Mouse (Mus musculus) CH12.LX (cell line): ENCODE results near the gene Elof1. TPM values are rescaled to one million over a fixed set of nuclear protein-coding genes. Genes with fewer than 3 reads are reported as not detected.

Source experiments
- DNase-seq: peaks from one replicate; pipeline ENCODE4 v3.0.0-alpha.2; 2013; ENCODE audit errors: extremely low read depth
- H3K27ac ChIP-seq: 2 replicates; pipeline ENCODE4 v1.5.1; 2012; ENCODE audit warnings: low read depth, mild to moderate bottlenecking, control low read depth, moderate library complexity; ENCODE audit not compliant: insufficient read depth
- H3K27me3 ChIP-seq: replicated peaks from 2 replicates; pipeline ENCODE3; 2012; ENCODE audit warnings: inconsistent platforms
- H3K36me3 ChIP-seq, 2 experiments: replicated peaks in 1 of 2; 2 replicates each; pipeline versions ENCODE3 to v1.6.1; 2012; ENCODE audit warnings: inconsistent platforms in 1 of 2, low read length in 1 of 2, mild to moderate bottlenecking in 1 of 2, mixed read lengths in 1 of 2, moderate library complexity in 1 of 2; ENCODE audit not compliant: control insufficient read depth in 1 of 2, insufficient read depth in 1 of 2
- H3K4me1 ChIP-seq, 2 experiments: 2 replicates each; pipeline ENCODE4 v1.6.1; 2012; ENCODE audit warnings: inconsistent platforms in 1 of 2, moderate library complexity in 1 of 2; ENCODE audit not compliant: insufficient read depth in 2 of 2, control insufficient read depth in 1 of 2
- H3K4me2 ChIP-seq: 2 replicates; pipeline ENCODE4 v1.6.1; 2012; ENCODE audit warnings: low read depth, mild to moderate bottlenecking, control low read depth; ENCODE audit not compliant: poor library complexity, insufficient read depth, severe bottlenecking
- H3K4me3 ChIP-seq, 3 experiments: fragments of 150-350 bp in 1 of 3; sonication (generic) in 1 of 3; replicated peaks in 1 of 3; 2 replicates each; pipeline versions ENCODE3 to v1.5.1; 2011 to 2012; ENCODE audit warnings: low read depth in 2 of 3, low read length in 2 of 3, mild to moderate bottlenecking in 2 of 3, moderate library complexity in 2 of 3, control low read depth in 1 of 3, improper control_type of control experiment in 1 of 3, inconsistent platforms in 1 of 3, mixed read lengths in 1 of 3; ENCODE audit not compliant: poor library complexity in 1 of 3
- H3K79me2 ChIP-seq: replicated peaks from 2 replicates; pipeline ENCODE4 v1.6.1; 2012; ENCODE audit warnings: mild to moderate bottlenecking, moderate library complexity; ENCODE audit not compliant: control insufficient read depth, poor library complexity, insufficient read depth, severe bottlenecking; ENCODE audit errors: extremely low read depth
- H3K9ac ChIP-seq: 2 replicates; pipeline ENCODE4 v1.6.1; 2012; ENCODE audit warnings: low read depth, mild to moderate bottlenecking, control low read depth, moderate library complexity; ENCODE audit not compliant: insufficient read depth
- H3K9me3 ChIP-seq: replicated peaks from 2 replicates; pipeline ENCODE3; 2012; ENCODE audit warnings: low read length, inconsistent platforms, mixed read lengths
- BHLHE40 ChIP-seq: IDR thresholded peaks from 2 replicates; pipeline ENCODE4 v1.6.1; 2011; ENCODE audit warnings: mild to moderate bottlenecking, low read depth, low read length, improper control_type of control experiment
- CHD2 ChIP-seq: IDR thresholded peaks from 2 replicates; pipeline ENCODE4 v1.6.1; 2011; ENCODE audit warnings: low read length, improper control_type of control experiment
- CTCF ChIP-seq, 2 experiments: IDR thresholded peaks in 1 of 2; conservative IDR thresholded peaks in 1 of 2; 2 replicates each; pipeline ENCODE4 v1.5.1; 2011 to 2012; ENCODE audit warnings: low read depth in 2 of 2, low read length in 2 of 2, improper control_type of control experiment in 1 of 2, inconsistent platforms in 1 of 2, mild to moderate bottlenecking in 1 of 2, moderate library complexity in 1 of 2
- E2F4 ChIP-seq: IDR thresholded peaks from 2 replicates; pipeline ENCODE4 v1.6.1; 2011; ENCODE audit warnings: low read depth, low read length, improper control_type of control experiment; ENCODE audit not compliant: insufficient replicate concordance
- ELF1 ChIP-seq: IDR thresholded peaks from 2 replicates; pipeline ENCODE4 v1.6.1; 2014; ENCODE audit warnings: low read depth, mild to moderate bottlenecking, inconsistent platforms, low read length, improper control_type of control experiment
- EP300 ChIP-seq: IDR thresholded peaks from 2 replicates; pipeline ENCODE4 v1.6.1; 2011; ENCODE audit warnings: low read length, improper control_type of control experiment
- ETS1 ChIP-seq: conservative IDR thresholded peaks from 2 replicates; pipeline ENCODE4 v1.6.1; 2012; ENCODE audit warnings: low read depth, mild to moderate bottlenecking, inconsistent platforms, low read length, improper control_type of control experiment, moderate library complexity
- GABPA ChIP-seq: IDR thresholded peaks from 2 replicates; pipeline ENCODE4 v1.6.1; 2012; ENCODE audit warnings: low read depth, low read length, improper control_type of control experiment, inconsistent platforms; ENCODE audit not compliant: insufficient replicate concordance
- HCFC1 ChIP-seq: IDR thresholded peaks from 2 replicates; pipeline ENCODE4 v1.6.1; 2012; ENCODE audit warnings: low read depth, mild to moderate bottlenecking, inconsistent platforms, low read length, improper control_type of control experiment
- IRF4 ChIP-seq: IDR thresholded peaks from 2 replicates; pipeline ENCODE4 v1.6.1; 2014; ENCODE audit warnings: low read depth, mild to moderate bottlenecking, inconsistent platforms, low read length, improper control_type of control experiment
- JUN ChIP-seq: IDR thresholded peaks from 2 replicates; pipeline ENCODE4 v1.6.1; 2011; ENCODE audit warnings: low read depth, mild to moderate bottlenecking, low read length, improper control_type of control experiment, moderate library complexity; ENCODE audit not compliant: insufficient read depth
- KAT2A ChIP-seq: IDR thresholded peaks from 2 replicates; pipeline ENCODE4 v1.6.1; 2012; ENCODE audit warnings: low read length, improper control_type of control experiment, inconsistent platforms; ENCODE audit not compliant: insufficient replicate concordance
- MAZ ChIP-seq: IDR thresholded peaks from 2 replicates; pipeline ENCODE4 v1.6.1; 2012; ENCODE audit warnings: low read depth, mild to moderate bottlenecking, inconsistent platforms, low read length, improper control_type of control experiment, moderate library complexity
- MEF2A ChIP-seq: IDR thresholded peaks from 2 replicates; pipeline ENCODE4 v1.6.1; 2014; ENCODE audit warnings: low read depth, mild to moderate bottlenecking, inconsistent platforms, low read length, improper control_type of control experiment, borderline replicate concordance
- MXI1 ChIP-seq: IDR thresholded peaks from 2 replicates; pipeline ENCODE4 v1.6.1; 2011; ENCODE audit warnings: mild to moderate bottlenecking, low read depth, low read length, improper control_type of control experiment
- MYC ChIP-seq: IDR thresholded peaks from 2 replicates; pipeline ENCODE4 v1.6.1; 2011; ENCODE audit warnings: low read depth, mild to moderate bottlenecking, improper control_type of control experiment, low read length
- PAX5 ChIP-seq: IDR thresholded peaks from 2 replicates; pipeline ENCODE4 v1.6.1; 2012; ENCODE audit warnings: low read length, inconsistent platforms, mixed read lengths
- POLR2A ChIP-seq: IDR thresholded peaks from 2 replicates; pipeline ENCODE4 v1.6.1; 2011; ENCODE audit warnings: low read depth, mild to moderate bottlenecking, improper control_type of control experiment, low read length
- RAD21 ChIP-seq: IDR thresholded peaks from 2 replicates; pipeline ENCODE4 v1.6.1; 2011; ENCODE audit warnings: low read depth, mild to moderate bottlenecking, low read length, improper control_type of control experiment, moderate library complexity
- RCOR1 ChIP-seq: conservative IDR thresholded peaks from 2 replicates; pipeline ENCODE4 v1.6.1; 2012; ENCODE audit warnings: low read depth, mild to moderate bottlenecking, inconsistent platforms, low read length, improper control_type of control experiment
- SMC3 ChIP-seq: IDR thresholded peaks from 2 replicates; pipeline ENCODE4 v1.6.1; 2011; ENCODE audit warnings: low read depth, low read length, improper control_type of control experiment
- TBP ChIP-seq: conservative IDR thresholded peaks from 2 replicates; pipeline ENCODE4 v1.6.1; 2011; ENCODE audit warnings: low read depth, low read length, improper control_type of control experiment
- UBTF ChIP-seq: IDR thresholded peaks from 2 replicates; pipeline ENCODE4 v1.6.1; 2012; ENCODE audit warnings: low read depth, mild to moderate bottlenecking, inconsistent platforms, low read length, improper control_type of control experiment, moderate library complexity
- USF2 ChIP-seq: conservative IDR thresholded peaks from 2 replicates; pipeline ENCODE4 v1.6.1; 2011; ENCODE audit warnings: low read depth, low read length, improper control_type of control experiment
- ZC3H11A ChIP-seq: IDR thresholded peaks from 2 replicates; pipeline ENCODE4 v1.6.1; 2012; ENCODE audit warnings: low read depth, mild to moderate bottlenecking, inconsistent platforms, low read length, improper control_type of control experiment
- ZKSCAN1 ChIP-seq: IDR thresholded peaks from 2 replicates; pipeline ENCODE4 v1.6.1; 2012; ENCODE audit warnings: low read depth, inconsistent platforms, low read length, improper control_type of control experiment, borderline replicate concordance
- ZMIZ1 ChIP-seq: IDR thresholded peaks from 2 replicates; pipeline ENCODE4 v1.6.1; 2012; ENCODE audit warnings: low read depth, mild to moderate bottlenecking, inconsistent platforms, low read length, improper control_type of control experiment
- dilution Hi-C: fragments of 300-500 bp; cut with MboI; formaldehyde crosslinking; loops from 2 replicates; pipeline ENCODE4 v1.14.3; 2020; ENCODE audit warnings: low sequenced_read_pairs; ENCODE audit not compliant: extremely low pct_unique_long_range_greater_than_20kb, extremely low pct_ligation_motif_present
- in situ Hi-C: fragments of 300-500 bp; cut with MboI; formaldehyde crosslinking; loops from 3 replicates; pipeline ENCODE4 v1.14.3; 2019; ENCODE audit warnings: low sequenced_read_pairs, low pct_ligation_motif_present, low pct_unique_long_range_greater_than_20kb, mixed read lengths
- polyA plus RNA-seq: library from polyadenylated mRNA; unstranded; fragments of >175 nt; gene quantifications from 2 replicates; pipeline ENCODE4 v1.2.1, GENCODE M21; 2012; ENCODE audit warnings: low read depth; ENCODE audit not compliant: insufficient read length
- total RNA-seq, 2 experiments: library from RNA; depleted of rRNA; stranded (reverse); fragments of 300-350 nt in 1 of 2; fragments of >200 nt in 1 of 2; gene quantifications; 2 replicates each; pipeline ENCODE4 v1.2.3; 2012 to 2014

Gene Elof1
- total and polyA plus RNA-seq, 3 experiments = 96.9 to 142 (median 111) TPM

- H3K9ac ChIP-seq = no peak overlapping the region
- H3K27ac ChIP-seq = no peak overlapping the region
- H3K4me1 ChIP-seq = peaks cover 4 to 18% of the 10 kb centered on the region in 2 experiments
- peaks cover 0 to 8% of the 10 kb centered on the region in 2 experiments for H3K36me3 ChIP-seq
- H3K27me3 ChIP-seq = no peaks in the 10 kb centered on the region
- peak overlapping the region; percentile 37; the same call in 1 of the 2 replicates for H3K4me2 ChIP-seq
- in situ Hi-C loops = loop anchor here (5.0 to 10.0 kb wide), 5 partner anchors 33 to 237 kb away; partner anchors contain the start of genes Gm49318 and Zfp653
- H3K4me3 ChIP-seq = peak overlapping the region in 2 of 3 experiments; percentile 3 to 85
- H3K9me3 ChIP-seq = peaks cover 8% of the 10 kb centered on the region
- peak; percentile 82 for DNase-seq
- TF ChIP-seq ETS1 (no peak), JUN (no peak), CHD2 (0 out of 2 replicates have a peak, but pooled peaks have one; percentile 15), ZC3H11A (peak; percentile 37; the same call in 1 of the 2 replicates), CTCF (conservative IDR thresholded peaks at IDR 0.05 in 1 of 2, IDR thresholded peaks at IDR 0.05 in 1 of 2; ENCODE audit: low read depth in 2 of 2, low read length in 2 of 2) (peak; percentile 84 to 90), POLR2A (no peak), PAX5 (no peak), E2F4 (no peak), TBP (no peak), UBTF (no peak), MAZ (no peak), RAD21 (peak; percentile 82), MYC (peak; percentile 51; the same call in 1 of the 2 replicates), MEF2A (no peak), HCFC1 (no peak), ELF1 (0 out of 2 replicates have a peak, but pooled peaks have one; percentile 15), MXI1 (no peak), BHLHE40 (no peak), SMC3 (peak; percentile 70)
- no peaks in the 10 kb centered on the region for H3K79me2 ChIP-seq
- dilution Hi-C loops = no loop called here
Measured at GRCm38 (mm10) chr9:22155614-22156013, 38.6 kb upstream of the Elof1 start.

GRCm38 (mm10) chr9:22153810-22154209 lies 36.8 kb upstream of the Elof1 start:
- TF ChIP-seq GABPA (no peak), USF2 (no peak), CHD2 (no peak), ZC3H11A (no peak), ETS1 (no peak), RCOR1 (no peak), IRF4 (no peak), ZMIZ1 (no peak), MXI1 (no peak), EP300 (no peak), ZKSCAN1 (no peak), KAT2A (no peak), RAD21 (no peak), HCFC1 (no peak)
- H3K4me3 ChIP-seq = no peak overlapping the region
- peaks cover 4 to 21% of the 10 kb centered on the region in 2 experiments for H3K4me1 ChIP-seq
- in situ Hi-C loops = loop anchor here (10.0 kb wide), 1 partner anchor 61 kb away; no protein-coding TSS in a partner anchor
- H3K79me2 ChIP-seq = no peaks in the 10 kb centered on the region
- H3K27me3 ChIP-seq = no peaks in the 10 kb centered on the region
- DNase-seq = no peak
- H3K27ac ChIP-seq = no peak overlapping the region
- dilution Hi-C loops = no loop called here
- H3K36me3 ChIP-seq = peaks cover 0 to 8% of the 10 kb centered on the region in 2 experiments
- no peak overlapping the region for H3K4me2 ChIP-seq
- peaks cover 8% of the 10 kb centered on the region for H3K9me3 ChIP-seq
- no peak overlapping the region for H3K9ac ChIP-seq
